Mouse (Mus musculus): ENCODE results near the gene Stpg3. TPM values are rescaled to one million over a fixed set of nuclear protein-coding genes. Genes with fewer than 3 reads are reported as not detected.

Stpg3 gene
- polyA plus RNA-seq, 2 experiments, result not detected

DNA sequence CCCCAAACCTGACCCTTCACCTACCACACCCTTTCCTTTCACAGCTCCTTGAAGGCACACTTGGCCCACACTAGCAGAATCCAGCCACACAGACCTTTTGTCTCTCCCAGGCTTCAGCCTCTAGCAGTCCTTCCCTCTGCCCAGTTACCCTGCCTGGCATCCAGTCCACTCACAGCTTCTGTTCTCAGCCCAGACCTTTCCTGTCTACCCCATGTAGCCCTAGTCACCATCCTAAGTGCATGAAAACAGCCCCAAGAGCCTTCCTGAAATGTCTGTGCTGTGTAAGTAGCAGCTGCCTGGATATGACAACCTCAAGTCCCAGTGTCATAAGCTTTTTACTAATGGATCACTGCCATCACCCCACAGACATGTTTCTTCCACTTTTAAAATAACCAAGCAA is 16.5 kb downstream of the Stpg3 start:
- TF ChIP-seq CTCF (IDR thresholded peaks at IDR 0.05; ENCODE audit: low read depth) (no peak), EP300 (IDR thresholded peaks at IDR 0.05; ENCODE audit: low read depth) (no peak)
- DNase-seq (ENCODE audit: low read depth in 3 of 3, low spot score in 3 of 3) (no peak), ATAC-seq (ENCODE audit: insufficient read depth) (no peak)
- Histone ChIP-seq H3K9ac (replicated peaks) (no peak overlapping the region), H3K4me2 (ENCODE audit: low read depth) (no peak overlapping the region), H3K4me1 (replicated peaks; ENCODE audit: control insufficient read depth in 2 of 2, insufficient read depth in 2 of 2, low read length in 1 of 2) (peaks cover 8 to 14% of the 10 kb centered on the region in 2 experiments), H3K4me3 (ENCODE audit: insufficient read depth in 1 of 2, low read depth in 2 of 2, low read length in 2 of 2) (no peak overlapping the region), H3K27me3 (ENCODE audit: control insufficient read depth, insufficient read depth, low read length) (no peaks in the 10 kb centered on the region), H3K36me3 (replicated peaks; ENCODE audit: control insufficient read depth, insufficient read depth, low read depth) (peaks cover 38% of the 10 kb centered on the region), H3K9me3 (ENCODE audit: control insufficient read depth, low read length) (no peaks in the 10 kb centered on the region), H3K27ac (no peak overlapping the region)

DNA sequence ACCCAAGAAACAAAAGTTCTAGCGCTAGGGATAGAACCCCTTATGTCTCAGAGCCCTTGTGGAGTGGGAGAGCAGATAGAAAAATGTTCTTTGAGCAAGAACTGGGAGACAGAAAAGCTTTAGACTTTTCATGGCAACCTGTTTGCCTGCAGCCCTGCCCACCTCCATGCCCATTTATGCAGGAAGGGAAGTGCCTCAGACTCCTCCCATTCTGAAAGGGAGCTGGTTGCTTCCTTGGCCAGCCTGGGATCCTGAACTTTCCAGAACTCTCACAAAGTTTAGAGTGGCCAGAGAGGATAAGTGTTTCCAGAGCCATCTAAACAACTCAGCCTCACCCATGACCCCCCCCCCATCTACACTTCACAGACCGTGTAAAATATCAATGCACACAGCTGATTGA is 17.2 kb downstream of the Stpg3 start:
- Histone ChIP-seq H3K9me3 (ENCODE audit: control insufficient read depth, low read length) (no peaks in the 10 kb centered on the region), H3K4me1 (replicated peaks; ENCODE audit: control insufficient read depth in 2 of 2, insufficient read depth in 2 of 2, low read length in 1 of 2) (peaks cover 8 to 14% of the 10 kb centered on the region in 2 experiments), H3K4me2 (ENCODE audit: low read depth) (peak overlapping the region; percentile 63), H3K9ac (replicated peaks) (no peak overlapping the region), H3K4me3 (ENCODE audit: insufficient read depth in 1 of 2, low read depth in 2 of 2, low read length in 2 of 2) (no peak overlapping the region), H3K27me3 (ENCODE audit: control insufficient read depth, insufficient read depth, low read length) (no peaks in the 10 kb centered on the region), H3K36me3 (replicated peaks; ENCODE audit: control insufficient read depth, insufficient read depth, low read depth) (peaks cover 30% of the 10 kb centered on the region), H3K27ac (peak overlapping the region; percentile 77)
- TF ChIP-seq CTCF (IDR thresholded peaks at IDR 0.05; ENCODE audit: low read depth) (no peak), EP300 (IDR thresholded peaks at IDR 0.05; ENCODE audit: low read depth) (no peak)
- 21% methylated on average over 2 of the region's 2 CpGs for WGBS (ENCODE audit: insufficient replicate concordance)
- no peak for DNase-seq (ENCODE audit: low read depth in 3 of 3, low spot score in 3 of 3)
- no peak for ATAC-seq (ENCODE audit: insufficient read depth)

- Histone ChIP-seq H3K4me2 (ENCODE audit: low read depth) (peak within 1 kb of the TSS; percentile 63), H3K9me3 (ENCODE audit: control insufficient read depth, low read length) (no peaks in the 10 kb centered on the region), H3K27ac (peak within 1 kb of the TSS; percentile 77), H3K4me1 (replicated peaks; ENCODE audit: control insufficient read depth in 2 of 2, insufficient read depth in 2 of 2, low read length in 1 of 2) (peaks cover 8 to 14% of the 10 kb centered on the region in 2 experiments), H3K27me3 (ENCODE audit: control insufficient read depth, insufficient read depth, low read length) (no peaks in the 10 kb centered on the region), H3K36me3 (replicated peaks; ENCODE audit: control insufficient read depth, insufficient read depth, low read depth) (peaks cover 22% of the 10 kb centered on the region), H3K4me3 (ENCODE audit: insufficient read depth in 1 of 2, low read depth in 2 of 2, low read length in 2 of 2) (peak within 1 kb of the TSS; percentile 48 to 52), H3K9ac (replicated peaks) (peak within 1 kb of the TSS; percentile 62)
- WGBS (ENCODE audit: insufficient replicate concordance), result 3% methylated on average over 8 of the region's 8 CpGs
- DNase-seq (ENCODE audit: low read depth in 3 of 3, low spot score in 3 of 3) (no peak), ATAC-seq (ENCODE audit: insufficient read depth) (peak; percentile 68)
- no peak for TF ChIP-seq CTCF (IDR thresholded peaks at IDR 0.05; ENCODE audit: low read depth)
- no peak for TF ChIP-seq EP300 (IDR thresholded peaks at IDR 0.05; ENCODE audit: low read depth)
Observed at GRCm38 (mm10) chr2:25196172-25196954, 18.1 kb downstream of the Stpg3 start, which contains the start of gene Tor4a. TSS of gene Tor4a (minus strand) at chr2:25196886.

DNA sequence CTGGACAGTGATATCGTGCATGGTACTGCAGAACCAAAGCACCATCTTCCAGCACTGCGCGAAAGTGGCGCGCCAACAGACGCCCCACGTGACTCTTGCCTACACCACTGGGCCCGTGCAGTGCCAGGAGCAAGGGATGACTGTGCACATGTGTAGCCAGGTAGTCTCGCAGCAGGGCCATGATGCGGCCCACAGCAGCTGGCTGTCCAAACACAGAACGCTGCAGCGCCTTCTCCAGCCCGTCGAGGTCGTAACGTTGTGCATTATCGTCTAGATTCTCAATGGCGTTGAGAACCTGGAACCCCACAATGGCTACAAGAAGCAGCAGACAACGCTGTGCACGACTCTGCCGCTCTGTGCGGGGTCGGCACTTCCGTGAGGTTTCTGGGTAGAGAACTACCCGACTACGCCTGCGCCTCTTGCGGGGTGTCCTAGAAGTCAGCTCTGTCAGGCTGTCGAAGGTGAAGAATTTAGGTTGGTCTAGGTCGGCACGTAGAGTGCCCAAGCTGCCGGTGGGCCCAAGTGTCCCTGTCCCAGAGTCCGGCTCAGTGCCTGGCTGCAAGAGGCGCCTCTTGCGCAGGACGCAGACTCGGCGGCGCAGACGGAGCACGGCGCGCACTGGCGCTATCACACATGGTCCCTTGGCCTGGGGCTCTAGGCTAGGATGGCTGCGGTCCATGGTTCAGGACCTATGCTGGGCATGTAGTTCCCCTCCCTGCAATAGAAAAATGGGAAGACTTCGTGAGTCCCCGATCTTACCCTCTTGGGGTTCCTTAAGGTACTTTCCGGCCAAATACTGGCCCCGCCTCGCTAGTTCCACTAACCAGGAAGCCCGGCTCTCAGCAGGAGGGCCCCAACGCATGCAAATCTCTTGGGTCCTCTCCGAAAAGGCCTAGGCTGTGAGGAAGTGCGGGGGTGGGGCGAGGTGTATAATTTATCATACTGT is 19.0 kb downstream of the Stpg3 start:
- H3K4me1 ChIP-seq (replicated peaks; ENCODE audit: control insufficient read depth in 2 of 2, insufficient read depth in 2 of 2, low read length in 1 of 2), result peaks cover 8 to 14% of the 10 kb centered on the region in 2 experiments
- DNase-seq (ENCODE audit: low read depth in 3 of 3, low spot score in 3 of 3), result no peak
- no peak for TF ChIP-seq EP300 (IDR thresholded peaks at IDR 0.05; ENCODE audit: low read depth)
- no peak for TF ChIP-seq CTCF (IDR thresholded peaks at IDR 0.05; ENCODE audit: low read depth)

More for the DNA sequence above, 19.0 kb downstream of the Stpg3 start:
- Histone ChIP-seq H3K27me3 (ENCODE audit: control insufficient read depth, insufficient read depth, low read length) (no peaks in the 10 kb centered on the region), H3K9ac (replicated peaks) (peak overlapping the region; percentile 62), H3K9me3 (ENCODE audit: control insufficient read depth, low read length) (no peaks in the 10 kb centered on the region), H3K4me3 (ENCODE audit: insufficient read depth in 1 of 2, low read depth in 2 of 2, low read length in 2 of 2) (peak overlapping the region; percentile 48 to 52), H3K27ac (peak overlapping the region; percentile 77), H3K36me3 (replicated peaks; ENCODE audit: control insufficient read depth, insufficient read depth, low read depth) (peaks cover 13% of the 10 kb centered on the region), H3K4me2 (ENCODE audit: low read depth) (peak overlapping the region; percentile 63)
- 4% methylated on average over 55 of the region's 55 CpGs for WGBS (ENCODE audit: insufficient replicate concordance)
- peak; percentile 64 for ATAC-seq (ENCODE audit: insufficient read depth)

All from liver, embryonic 14.5 days (tissue).